Mouse (Mus musculus) MEL (cell line): ENCODE results near the gene Rrp36. TPM values are rescaled to one million over a fixed set of nuclear protein-coding genes. Genes with fewer than 3 reads are reported as not detected.

ENCODE experiments used
- DNase-seq: peaks from one replicate; pipeline ENCODE4 v3.0.0; 2011; ENCODE audit warnings: low read depth, low spot score
- H3K27ac ChIP-seq: 2 replicates; pipeline ENCODE4 v1.5.1; 2012; ENCODE audit warnings: low read depth, mild to moderate bottlenecking, control low read depth, low read length, moderate library complexity; ENCODE audit not compliant: control insufficient read depth
- H3K27me3 ChIP-seq, 2 experiments: fragments of 150-350 bp in 1 of 2; sonication (generic) in 1 of 2; 2 replicates each; pipeline ENCODE4 v1.6.1; 2012; ENCODE audit warnings: low read length in 2 of 2, mild to moderate bottlenecking in 2 of 2, improper control_type of control experiment in 1 of 2, moderate library complexity in 1 of 2; ENCODE audit not compliant: insufficient read depth in 2 of 2, control insufficient read depth in 1 of 2
- H3K36me3 ChIP-seq, 2 experiments: 2 replicates each; pipeline ENCODE4 v1.6.1; 2012 to 2014; ENCODE audit warnings: low read length in 2 of 2, improper control_type of control experiment in 1 of 2, inconsistent platforms in 1 of 2, mild to moderate bottlenecking in 1 of 2; ENCODE audit not compliant: insufficient read depth in 2 of 2, control insufficient read depth in 1 of 2
- H3K4me1 ChIP-seq, 2 experiments: fragments of 150-350 bp in 1 of 2; sonication (generic) in 1 of 2; 2 replicates each; pipeline ENCODE4 v1.6.1; 2012; ENCODE audit warnings: low read length in 2 of 2, improper control_type of control experiment in 1 of 2, mild to moderate bottlenecking in 1 of 2; ENCODE audit not compliant: insufficient read depth in 2 of 2, control insufficient read depth in 1 of 2
- H3K4me3 ChIP-seq, 2 experiments: fragments of 150-350 bp in 1 of 2; sonication (generic) in 1 of 2; 2 replicates each; pipeline ENCODE4 v1.5.1; 2012; ENCODE audit warnings: low read depth in 2 of 2, low read length in 2 of 2, mild to moderate bottlenecking in 2 of 2, moderate library complexity in 2 of 2, control low read depth in 1 of 2, improper control_type of control experiment in 1 of 2; ENCODE audit not compliant: control insufficient read depth in 1 of 2, insufficient read depth in 1 of 2
- H3K79me2 ChIP-seq: 2 replicates; pipeline ENCODE4 v1.6.1; 2012; ENCODE audit warnings: mild to moderate bottlenecking, low read length, moderate library complexity; ENCODE audit not compliant: control insufficient read depth, poor library complexity, insufficient read depth
- H3K9ac ChIP-seq: 2 replicates; pipeline ENCODE4 v1.6.1; 2012; ENCODE audit warnings: low read depth, mild to moderate bottlenecking, control low read depth, low read length, moderate library complexity; ENCODE audit not compliant: control insufficient read depth, poor library complexity, severe bottlenecking
- H3K9me3 ChIP-seq: fragments of 150-350 bp; sonication (generic); replicated peaks from 2 replicates; pipeline ENCODE4 v1.6.1; 2012; ENCODE audit warnings: mild to moderate bottlenecking, low read length, improper control_type of control experiment, moderate library complexity; ENCODE audit not compliant: insufficient read depth
- BHLHE40 ChIP-seq: IDR thresholded peaks from 2 replicates; pipeline ENCODE4 v1.6.1; 2012; ENCODE audit warnings: low read depth, mild to moderate bottlenecking, inconsistent platforms, low read length, improper control_type of control experiment, borderline replicate concordance
- CHD1 ChIP-seq: IDR thresholded peaks from 2 replicates; pipeline ENCODE4 v1.6.1; 2012; ENCODE audit warnings: low read depth, mild to moderate bottlenecking, inconsistent platforms, low read length, improper control_type of control experiment
- CHD2 ChIP-seq: IDR thresholded peaks from 2 replicates; pipeline ENCODE4 v1.6.1; 2011; ENCODE audit warnings: low read length, improper control_type of control experiment
- CTCF ChIP-seq, 3 experiments: IDR thresholded peaks in 2 of 3; conservative IDR thresholded peaks in 1 of 3; 2 replicates each; pipeline ENCODE4 v1.5.1; 2011 to 2012; ENCODE audit warnings: low read length in 3 of 3, low read depth in 2 of 3, mild to moderate bottlenecking in 2 of 3, improper control_type of control experiment in 1 of 3, inconsistent platforms in 1 of 3, mixed read lengths in 1 of 3, moderate library complexity in 1 of 3; ENCODE audit not compliant: control insufficient read depth in 1 of 3, insufficient read depth in 1 of 3, poor library complexity in 1 of 3, severe bottlenecking in 1 of 3
- E2F4 ChIP-seq: IDR thresholded peaks from 2 replicates; pipeline ENCODE4 v1.6.1; 2011; ENCODE audit warnings: low read depth, low read length, improper control_type of control experiment, borderline replicate concordance
- ELF1 ChIP-seq: IDR thresholded peaks from 2 replicates; pipeline ENCODE4 v1.6.1; 2014; ENCODE audit warnings: low read depth, mild to moderate bottlenecking, inconsistent platforms, low read length, improper control_type of control experiment, moderate library complexity
- ETS1 ChIP-seq: IDR thresholded peaks from 2 replicates; pipeline ENCODE4 v1.6.1; 2012; ENCODE audit warnings: low read depth, mild to moderate bottlenecking, inconsistent platforms, low read length, improper control_type of control experiment, moderate library complexity
- GABPA ChIP-seq: IDR thresholded peaks from 2 replicates; pipeline ENCODE4 v1.6.1; 2012; ENCODE audit warnings: low read depth, mild to moderate bottlenecking, inconsistent platforms, low read length, improper control_type of control experiment, moderate library complexity
- HCFC1 ChIP-seq: IDR thresholded peaks from 2 replicates; pipeline ENCODE4 v1.6.1; 2012; ENCODE audit warnings: low read depth, mild to moderate bottlenecking, inconsistent platforms, low read length, improper control_type of control experiment, moderate library complexity
- JUND ChIP-seq: IDR thresholded peaks from 2 replicates; pipeline ENCODE4 v1.6.1; 2011; ENCODE audit warnings: low read depth, mild to moderate bottlenecking, improper control_type of control experiment, low read length
- KAT2A ChIP-seq: conservative IDR thresholded peaks from 2 replicates; pipeline ENCODE4 v1.6.1; 2012; ENCODE audit warnings: low read depth, low read length, improper control_type of control experiment, inconsistent platforms
- MAFK ChIP-seq: IDR thresholded peaks from 2 replicates; pipeline ENCODE4 v1.6.1; 2011; ENCODE audit warnings: low read depth, mild to moderate bottlenecking, low read length, improper control_type of control experiment, borderline replicate concordance
- MAX ChIP-seq: IDR thresholded peaks from 2 replicates; pipeline ENCODE4 v1.6.1; 2011; ENCODE audit warnings: low read length, improper control_type of control experiment
- MEF2A ChIP-seq: IDR thresholded peaks from 2 replicates; pipeline ENCODE4 v1.6.1; 2014; ENCODE audit warnings: low read depth, mild to moderate bottlenecking, inconsistent platforms, low read length, improper control_type of control experiment; ENCODE audit not compliant: poor library complexity, insufficient replicate concordance, severe bottlenecking; ENCODE audit errors: extremely low read depth
- MXI1 ChIP-seq: IDR thresholded peaks from 2 replicates; pipeline ENCODE4 v1.6.1; 2011; ENCODE audit warnings: mild to moderate bottlenecking, low read depth, low read length, improper control_type of control experiment
- MYC ChIP-seq: IDR thresholded peaks from 2 replicates; pipeline ENCODE4 v1.6.1; 2011; ENCODE audit warnings: low read depth, mild to moderate bottlenecking, low read length, improper control_type of control experiment, moderate library complexity
- NELFE ChIP-seq: IDR thresholded peaks from 2 replicates; pipeline ENCODE4 v1.6.1; 2011; ENCODE audit warnings: low read depth, low read length, improper control_type of control experiment
- NRF1 ChIP-seq: IDR thresholded peaks from 2 replicates; pipeline ENCODE4 v1.6.1; 2014; ENCODE audit warnings: low read depth, mild to moderate bottlenecking, inconsistent platforms, low read length, improper control_type of control experiment, moderate library complexity; ENCODE audit not compliant: poor library complexity, insufficient read depth, severe bottlenecking
- POLR2AphosphoS5 ChIP-seq: IDR thresholded peaks from 2 replicates; pipeline ENCODE4 v1.6.1; 2012; ENCODE audit warnings: low read depth, borderline replicate concordance, mild to moderate bottlenecking, inconsistent platforms, low read length, moderate library complexity, mixed read lengths
- RAD21 ChIP-seq: IDR thresholded peaks from 2 replicates; pipeline ENCODE4 v1.6.1; 2011; ENCODE audit warnings: mild to moderate bottlenecking, low read depth, low read length, improper control_type of control experiment
- RCOR1 ChIP-seq: IDR thresholded peaks from 2 replicates; pipeline ENCODE4 v1.6.1; 2012; ENCODE audit warnings: low read depth, mild to moderate bottlenecking, inconsistent platforms, low read length, improper control_type of control experiment
- SIN3A ChIP-seq: IDR thresholded peaks from 2 replicates; pipeline ENCODE4 v1.6.1; 2012; ENCODE audit warnings: low read length, improper control_type of control experiment, inconsistent platforms
- SMC3 ChIP-seq: IDR thresholded peaks from 2 replicates; pipeline ENCODE4 v1.6.1; 2011; ENCODE audit warnings: low read depth, low read length, improper control_type of control experiment
- TAL1 ChIP-seq: IDR thresholded peaks from 2 replicates; pipeline ENCODE4 v1.6.1; 2012; ENCODE audit warnings: mild to moderate bottlenecking, inconsistent platforms, low read length, moderate library complexity, mixed read lengths
- TBP ChIP-seq: IDR thresholded peaks from 2 replicates; pipeline ENCODE4 v1.8.0; 2011; ENCODE audit warnings: low read depth, low read length, improper control_type of control experiment
- UBTF ChIP-seq: IDR thresholded peaks from 2 replicates; pipeline ENCODE4 v1.6.1; 2012; ENCODE audit warnings: low read depth, mild to moderate bottlenecking, inconsistent platforms, low read length, improper control_type of control experiment, moderate library complexity, borderline replicate concordance; ENCODE audit not compliant: insufficient read depth
- USF1 ChIP-seq: IDR thresholded peaks from 2 replicates; pipeline ENCODE4 v1.6.1; 2014; ENCODE audit warnings: low read depth, mild to moderate bottlenecking, inconsistent platforms, low read length, improper control_type of control experiment, moderate library complexity
- ZC3H11A ChIP-seq: IDR thresholded peaks from 2 replicates; pipeline ENCODE4 v1.6.1; 2012; ENCODE audit warnings: low read depth, mild to moderate bottlenecking, inconsistent platforms, low read length, improper control_type of control experiment
- ZMIZ1 ChIP-seq: IDR thresholded peaks from 2 replicates; pipeline ENCODE4 v1.6.1; 2012; ENCODE audit warnings: low read depth, mild to moderate bottlenecking, inconsistent platforms, low read length, improper control_type of control experiment, moderate library complexity
- ZNF384 ChIP-seq: IDR thresholded peaks from 2 replicates; pipeline ENCODE4 v1.6.1; 2012; ENCODE audit warnings: low read depth, mild to moderate bottlenecking, inconsistent platforms, low read length, improper control_type of control experiment
- polyA plus RNA-seq, 2 experiments: library from polyadenylated mRNA; stranded (reverse) in 1 of 2; unstranded in 1 of 2; fragments of >175 nt in 1 of 2; fragments of >200 nt in 1 of 2; gene quantifications; 2 replicates each; pipeline versions ENCODE4 v1.2.1 to v1.2.4; 2012; ENCODE audit warnings: low replicate concordance in 2 of 2, low read depth in 1 of 2; ENCODE audit not compliant: insufficient read length in 2 of 2, insufficient read depth in 1 of 2, missing spikeins in 1 of 2
- total RNA-seq: library from RNA; depleted of rRNA; stranded (reverse); fragments of 300-350 nt; gene quantifications from 2 replicates; pipeline ENCODE4 v1.2.3, GENCODE M21; 2012

The Rrp36 gene
- total and polyA plus RNA-seq, 3 experiments: 51.2 to 55.3 TPM; not detected in 1

DNA sequence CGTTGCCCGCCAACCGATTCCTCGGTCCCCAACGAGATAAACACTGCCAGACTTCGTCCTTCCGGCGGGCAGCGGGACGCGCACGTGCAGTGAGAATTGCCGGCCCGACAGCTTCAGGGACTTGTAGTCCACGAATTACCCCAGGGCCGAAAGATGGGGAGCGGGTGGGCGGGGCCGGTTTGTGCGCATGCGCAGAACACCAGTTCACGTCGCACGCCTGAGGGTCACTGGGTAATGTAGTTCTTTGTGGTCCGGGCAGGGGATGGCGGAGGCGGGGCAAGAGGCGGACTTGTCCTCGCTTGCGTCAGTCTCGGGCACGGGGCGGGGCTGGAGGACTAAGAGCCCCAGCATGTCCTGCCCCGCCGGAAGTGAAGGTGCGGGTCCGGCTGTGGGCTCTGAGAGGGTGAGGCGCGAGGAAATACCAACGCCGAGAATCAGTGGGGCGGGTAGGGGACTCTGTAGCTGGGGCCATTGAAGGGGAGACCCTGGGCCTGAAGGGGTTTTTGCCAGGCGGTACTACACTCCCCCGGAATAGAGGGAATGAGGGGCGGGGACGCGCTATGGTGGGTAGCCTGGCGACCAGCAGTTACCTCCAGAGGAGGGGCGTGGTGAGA is 6.7 kb upstream of the Rrp36 start, which contains the start of gene Klhdc3 (continued):
- peak; percentile 42 for TF ChIP-seq ELF1
- TF ChIP-seq CTCF (IDR thresholded peaks at IDR 0.05 in 2 of 3, conservative IDR thresholded peaks at IDR 0.05 in 1 of 3; ENCODE audit: control insufficient read depth in 1 of 3, insufficient read depth in 1 of 3, low read depth in 2 of 3, low read length in 3 of 3, poor library complexity in 1 of 3, severe bottlenecking in 1 of 3): no peak
- no peak for TF ChIP-seq ETS1
- no peak for TF ChIP-seq CHD2
- 0 out of 2 replicates have a peak, but pooled peaks have one; percentile 9 for TF ChIP-seq MYC
- peak; percentile 89 for TF ChIP-seq SIN3A
- no peak for TF ChIP-seq UBTF
- TF ChIP-seq MAX: peak; percentile 72; the same call in 1 of the 2 replicates
- no peak for TF ChIP-seq RAD21
- peak; percentile 90 for TF ChIP-seq BHLHE40
- no peak for TF ChIP-seq RCOR1
- TF ChIP-seq TBP: peak; percentile 11; the same call in 1 of the 2 replicates

DNA sequence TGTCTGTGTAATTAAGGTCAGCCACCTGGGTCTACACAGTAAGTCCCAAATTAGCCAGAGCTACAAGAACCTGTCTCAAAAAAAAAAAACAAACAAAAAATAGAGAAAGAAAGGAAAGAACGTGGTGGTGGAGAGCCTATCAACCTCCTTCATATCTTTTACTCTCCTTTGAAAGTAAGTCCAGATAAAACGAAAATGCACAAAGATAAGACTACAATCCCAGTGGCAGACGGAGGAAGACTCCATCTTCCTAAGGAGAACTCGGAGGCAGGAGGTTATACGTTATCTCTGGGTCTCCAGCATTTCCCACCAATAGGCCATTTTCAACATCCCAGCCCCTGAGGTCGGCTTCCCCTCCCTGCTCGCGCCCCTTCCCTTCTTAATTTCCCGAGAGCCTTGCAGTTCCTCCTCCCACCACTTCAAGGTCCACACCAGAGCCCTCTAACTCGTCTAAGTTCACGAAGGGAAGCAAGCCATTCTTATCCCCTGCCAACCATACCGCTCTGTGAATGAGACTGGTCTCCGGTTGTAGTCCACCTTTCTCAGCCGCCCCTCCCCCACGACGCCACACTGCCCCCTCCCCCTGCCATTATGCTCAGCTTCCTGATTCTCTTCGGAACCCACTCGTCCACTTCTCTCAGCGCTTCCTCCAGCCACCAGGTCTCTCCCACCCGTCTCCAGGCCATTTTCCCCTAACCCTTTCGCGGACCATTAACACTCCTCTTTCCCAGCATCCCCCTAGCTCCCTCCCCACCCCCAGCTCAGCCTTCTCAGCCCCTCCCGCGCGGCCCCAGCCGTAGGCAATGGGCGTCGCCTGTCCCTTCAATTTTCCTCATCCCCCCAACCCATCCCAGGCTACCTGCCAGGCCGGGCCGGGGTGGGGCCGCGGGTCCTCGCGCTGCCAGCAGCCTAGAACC is 5.9 kb upstream of the Rrp36 start:
- Histone ChIP-seq H3K27me3 (no peaks in the 10 kb centered on the region), H3K4me1 (peaks cover 2 to 9% of the 10 kb centered on the region in 2 experiments; a peak in 3 of 4 replicates), H3K27ac (peak overlapping the region; percentile 86), H3K36me3 (peaks cover 0 to 15% of the 10 kb centered on the region in 2 experiments; a peak in 2 of 4 replicates), H3K4me3 (peak overlapping the region; percentile 80 to 93), H3K9me3 (no peaks in the 10 kb centered on the region), H3K9ac (peak overlapping the region; percentile 95), H3K79me2 (peaks cover 35% of the 10 kb centered on the region)
- peak; percentile 70 for DNase-seq
- TF ChIP-seq KAT2A: no peak
- TF ChIP-seq NRF1: no peak
- no peak for TF ChIP-seq E2F4
- TF ChIP-seq MEF2A: no peak
- peak; percentile 32 for TF ChIP-seq MXI1
- no peak for TF ChIP-seq HCFC1
- TF ChIP-seq MAFK: no peak
- TF ChIP-seq TAL1: no peak
- TF ChIP-seq CHD1: no peak
- TF ChIP-seq MYC: 0 out of 2 replicates have a peak, but pooled peaks have one; percentile 34
- 0 out of 2 replicates have a peak, but pooled peaks have one; percentile 5 for TF ChIP-seq SIN3A
- no peak for TF ChIP-seq ZC3H11A
- no peak for TF ChIP-seq POLR2AphosphoS5
- TF ChIP-seq JUND: no peak
- TF ChIP-seq BHLHE40: no peak
- TF ChIP-seq USF1: no peak
- peak; percentile 35; the same call in 1 of the 2 replicates for TF ChIP-seq MAX
- no peak for TF ChIP-seq GABPA
- peak; percentile 38; the same call in 1 of the 2 replicates for TF ChIP-seq RCOR1
- TF ChIP-seq CTCF (IDR thresholded peaks at IDR 0.05 in 2 of 3, conservative IDR thresholded peaks at IDR 0.05 in 1 of 3; ENCODE audit: control insufficient read depth in 1 of 3, insufficient read depth in 1 of 3, low read depth in 2 of 3, low read length in 3 of 3, poor library complexity in 1 of 3, severe bottlenecking in 1 of 3): no peak; a peak in 1 of 6 replicates
- TF ChIP-seq ZNF384: no peak
- no peak for TF ChIP-seq SMC3
- no peak for TF ChIP-seq NELFE
- TF ChIP-seq ZMIZ1: peak; percentile 46; the same call in 1 of the 2 replicates
